Mouse (Mus musculus): ENCODE measurements around the gene Pde4dip. TPM values are rescaled to one million over a fixed set of nuclear protein-coding genes. Genes with fewer than 3 reads are reported as not detected.

Gene Pde4dip
- polyA plus RNA-seq, 1 experiment from 2014 or later = 99.4 TPM

Small RNAs within 50 kb of the gene (microRNA-seq; reads per million reads assigned to microRNA genes)
- gene Mir7225 = not detected

Other genes starting within 250 kb of the Pde4dip start
- gene Prkab2, start 230.5 kb downstream of the Pde4dip start, polyA plus RNA-seq (2014; fragmentation: Nextera tagmentation; extraction: Ambion mirVana) = 14.1 and 14.4 TPM in 2 replicates
- gene Gm17651, start 214.0 kb downstream of the Pde4dip start, polyA plus RNA-seq (2014; fragmentation: Nextera tagmentation; extraction: Ambion mirVana) = not detected in 2 replicates
- gene Sec22b, start 12.5 kb upstream of the Pde4dip start, polyA plus RNA-seq (2014; fragmentation: Nextera tagmentation; extraction: Ambion mirVana) = 131 and 136 TPM in 2 replicates
- 12.2 and 14.5 TPM in 2 replicates for gene Notch2, start 124.8 kb upstream of the Pde4dip start, polyA plus RNA-seq (2014; fragmentation: Nextera tagmentation; extraction: Ambion mirVana)